Mouse (Mus musculus) forebrain, postnatal 0 days (tissue): ENCODE measurements at regions not wholly inside any gene's neighbourhood (a gene's known extent, or its start where the extent isn't known, plus 50 kb on each side); places are given as distances from the start of the nearest gene placed in this dataset.
A peak's percentile ranks its signal among the peaks of the same experiment; 100 is the strongest.

Source experiments
- ATAC-seq: fragments of 200-750 bp; cut with Nextera tagmentation; 2 replicates; pipeline ENCODE4 v1.8.0; 2017; ENCODE audit warnings: mild to moderate bottlenecking, moderate library complexity
- DNase-seq: peaks from one replicate; pipeline ENCODE4 v3.0.0-alpha.2; 2015
- H3K27ac ChIP-seq: fragments of 300-500 bp; sonication (generic); 2 replicates; pipeline ENCODE4 v1.5.1; 2014; ENCODE audit warnings: low read depth, mild to moderate bottlenecking, antibody characterized with exemption, low read length, moderate library complexity, mixed read lengths
- H3K27me3 ChIP-seq: fragments of 300-500 bp; sonication (generic); 2 replicates; pipeline ENCODE4 v1.6.1; 2014; ENCODE audit warnings: mild to moderate bottlenecking, low read length, mixed read lengths; ENCODE audit not compliant: insufficient read depth
- H3K36me3 ChIP-seq: fragments of 300-500 bp; sonication (generic); 2 replicates; pipeline ENCODE4 v1.6.1; 2014; ENCODE audit warnings: mild to moderate bottlenecking, moderate library complexity; ENCODE audit not compliant: insufficient read depth
- H3K4me1 ChIP-seq: fragments of 300-500 bp; sonication (generic); 2 replicates; pipeline ENCODE4 v1.6.1; 2014; ENCODE audit warnings: antibody characterized with exemption; ENCODE audit not compliant: insufficient read depth
- H3K4me2 ChIP-seq: fragments of 300-500 bp; sonication (generic); 2 replicates; pipeline ENCODE4 v1.6.1; 2014; ENCODE audit warnings: low read depth, mild to moderate bottlenecking, moderate library complexity
- H3K4me3 ChIP-seq: fragments of 300-500 bp; sonication (generic); 2 replicates; pipeline ENCODE4 v1.5.1; 2014; ENCODE audit warnings: low read depth, low read length, mixed read lengths
- H3K9ac ChIP-seq: fragments of 300-500 bp; sonication (generic); 2 replicates; pipeline ENCODE4 v1.6.1; 2014; ENCODE audit warnings: mild to moderate bottlenecking
- H3K9me3 ChIP-seq: fragments of 300-500 bp; sonication (generic); 2 replicates; pipeline ENCODE4 v1.6.1; 2016; ENCODE audit warnings: low read length
- CTCF ChIP-seq: sonication (generic); IDR thresholded peaks from 2 replicates; pipeline ENCODE4 v1.5.1; 2016; ENCODE audit warnings: antibody characterized with exemption, control low read depth, low read depth
- WGBS: fragments of 180-500 bp; shearing (Covaris S2); extraction: QIAGEN DNeasy Blood & Tissue Kit; methylation state at CpG from one replicate; pipeline ENCODE4 v1.1.7; 2014; 5-methylcytosine and 5-hydroxymethylcytosine counted together

DNA sequence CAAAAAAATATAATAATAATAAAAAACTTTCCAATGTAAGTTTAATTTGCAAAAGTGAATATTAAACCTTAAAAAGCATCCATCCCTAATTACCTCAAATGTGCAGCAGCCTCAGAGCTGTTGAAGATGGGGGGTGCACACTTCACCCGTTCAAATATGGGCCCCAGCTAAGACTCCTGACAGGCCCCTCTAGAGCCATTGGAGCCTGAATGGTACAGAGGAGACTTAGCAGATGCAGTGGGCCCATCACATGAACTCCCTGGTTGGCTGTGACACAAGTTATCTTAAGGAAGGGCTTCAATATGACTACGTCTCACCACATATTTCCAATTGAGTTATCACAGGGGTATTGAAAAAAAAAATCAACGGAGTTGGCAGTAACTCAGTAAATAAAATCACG is 422.9 kb downstream of the Tshz3 start:
- ATAC-seq, result no peak
- H3K4me3 ChIP-seq, result no peak overlapping the region
- H3K4me2 ChIP-seq, result no peak overlapping the region
- H3K4me1 ChIP-seq, result no peaks in the 10 kb centered on the region
- WGBS, result 83% methylated on average over 4 of the region's 4 CpGs
- H3K27me3 ChIP-seq, result no peaks in the 10 kb centered on the region
- H3K9me3 ChIP-seq, result no peaks in the 10 kb centered on the region
- TF ChIP-seq CTCF, result no peak
- H3K9ac ChIP-seq, result no peak overlapping the region
- no peak for DNase-seq
- H3K27ac ChIP-seq, result no peak overlapping the region
- no peaks in the 10 kb centered on the region for H3K36me3 ChIP-seq

DNA sequence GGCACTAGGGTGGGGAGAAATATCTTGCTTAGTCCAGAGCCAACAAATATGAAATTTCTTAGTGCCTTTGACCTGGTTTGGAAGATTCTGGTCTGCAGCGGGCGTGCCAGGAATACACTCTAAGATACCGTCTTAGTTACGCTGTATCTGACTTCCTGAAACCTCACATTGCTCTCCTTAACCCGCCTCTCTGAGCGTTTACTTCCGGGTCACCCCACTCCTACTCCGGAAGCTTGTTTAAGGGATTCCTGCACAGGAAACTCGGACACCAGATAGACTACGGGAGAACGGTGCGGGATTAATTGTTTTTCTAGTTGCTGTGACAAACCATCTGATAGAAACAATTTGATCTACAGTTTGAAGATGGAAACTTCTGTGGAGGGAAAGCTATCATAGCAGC is 442.3 kb downstream of the Tshz3 start:
- TF ChIP-seq CTCF, result no peak
- Histone ChIP-seq H3K9me3 (no peaks in the 10 kb centered on the region), H3K9ac (no peak overlapping the region), H3K36me3 (no peaks in the 10 kb centered on the region), H3K4me1 (no peaks in the 10 kb centered on the region), H3K27me3 (no peaks in the 10 kb centered on the region), H3K4me2 (no peak overlapping the region), H3K4me3 (no peak overlapping the region), H3K27ac (no peak overlapping the region)
- 90% methylated on average over 12 of the region's 12 CpGs for WGBS
- ATAC-seq, result no peak
- DNase-seq, result no peak

DNA sequence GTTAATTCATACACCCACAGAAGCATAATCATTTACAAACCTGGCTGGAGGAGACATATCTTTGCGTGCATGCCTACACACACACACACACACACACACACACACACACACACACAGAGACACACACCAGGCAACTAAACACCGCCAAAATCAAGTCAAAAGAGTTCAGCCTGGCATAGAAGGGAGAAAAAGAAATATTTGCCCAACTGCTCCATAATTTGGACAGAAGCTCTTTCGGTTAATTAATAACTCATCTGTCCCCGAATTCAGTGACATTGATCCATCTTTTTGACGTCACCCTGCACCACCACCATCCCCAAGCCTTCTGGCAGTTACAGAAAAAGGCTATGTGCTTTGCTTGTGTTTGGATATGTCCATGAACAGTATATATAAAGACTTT is 444.9 kb downstream of the Tshz3 start:
- no peak overlapping the region for H3K27ac ChIP-seq
- WGBS, result 76% methylated on average over 5 of the region's 5 CpGs

DNA sequence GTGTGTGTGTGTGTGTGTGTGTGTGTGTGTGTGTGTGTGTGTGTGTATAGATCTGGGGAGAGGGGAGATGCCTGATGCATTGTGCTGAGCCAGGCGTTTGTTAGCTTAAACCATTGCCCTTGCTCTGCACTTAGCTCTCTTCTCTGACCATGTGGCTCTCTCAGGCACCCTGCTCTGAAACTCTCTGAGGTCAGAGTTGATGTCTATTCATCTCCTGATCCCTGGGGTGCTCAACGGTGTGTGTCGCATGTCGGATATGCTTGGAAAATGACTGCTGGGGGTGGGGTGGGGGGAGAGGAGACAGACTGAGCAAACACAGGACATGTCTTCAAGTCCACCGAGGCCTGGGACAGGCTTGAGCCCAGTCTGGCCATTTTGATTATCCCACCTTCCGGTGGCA is 446.4 kb downstream of the Tshz3 start:
- no peak overlapping the region for H3K4me3 ChIP-seq
- DNase-seq, result no peak
- H3K27ac ChIP-seq, result no peak overlapping the region
- no peak overlapping the region for H3K9ac ChIP-seq
- H3K9me3 ChIP-seq, result no peaks in the 10 kb centered on the region
- H3K27me3 ChIP-seq, result no peaks in the 10 kb centered on the region
- WGBS, result 61% methylated on average over 6 of the region's 6 CpGs
- no peak for ATAC-seq
- no peak overlapping the region for H3K4me2 ChIP-seq
- no peaks in the 10 kb centered on the region; the same call in 1 of the 2 replicates for H3K4me1 ChIP-seq
- H3K36me3 ChIP-seq, result no peaks in the 10 kb centered on the region
- TF ChIP-seq CTCF, result no peak

More for the DNA sequence above, 444.9 kb downstream of the Tshz3 start:
- TF ChIP-seq CTCF, result no peak
- Histone ChIP-seq H3K36me3 (no peaks in the 10 kb centered on the region), H3K27me3 (no peaks in the 10 kb centered on the region), H3K9me3 (no peaks in the 10 kb centered on the region), H3K9ac (no peak overlapping the region), H3K4me1 (no peaks in the 10 kb centered on the region), H3K4me2 (no peak overlapping the region), H3K4me3 (no peak overlapping the region)
- no peak for ATAC-seq
- DNase-seq, result no peak

DNA sequence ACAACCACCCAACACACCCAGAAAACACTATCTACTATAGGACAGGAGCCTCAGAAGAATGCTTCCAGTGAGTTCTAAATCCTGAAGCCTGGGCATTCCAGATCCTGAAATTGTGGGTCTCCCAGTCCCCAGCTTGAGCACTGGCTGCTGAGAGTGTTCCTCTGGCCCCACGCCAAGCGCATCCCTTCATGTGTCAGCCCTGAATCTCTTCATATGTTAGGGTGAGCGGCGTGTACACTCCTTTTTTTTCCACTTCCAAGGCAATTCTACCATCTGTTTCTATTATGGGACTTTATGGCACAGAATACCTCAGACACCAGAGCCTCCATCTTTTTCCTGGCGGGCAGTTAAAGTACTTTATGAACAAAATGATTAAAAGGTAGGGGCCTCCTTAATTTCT is 451.8 kb downstream of the Tshz3 start:
- ATAC-seq, result peak; percentile 88
- Histone ChIP-seq H3K9me3 (no peaks in the 10 kb centered on the region), H3K4me1 (peaks cover 3% of the 10 kb centered on the region; the same call in 1 of the 2 replicates), H3K27me3 (no peaks in the 10 kb centered on the region), H3K9ac (no peak overlapping the region), H3K4me3 (no peak overlapping the region), H3K27ac (peak overlapping the region; percentile 21; the same call in 1 of the 2 replicates), H3K36me3 (no peaks in the 10 kb centered on the region), H3K4me2 (no peak overlapping the region)
- peak; percentile 78 for DNase-seq
- TF ChIP-seq CTCF, result no peak
- WGBS, result 48% methylated on average over 5 of the region's 5 CpGs

DNA sequence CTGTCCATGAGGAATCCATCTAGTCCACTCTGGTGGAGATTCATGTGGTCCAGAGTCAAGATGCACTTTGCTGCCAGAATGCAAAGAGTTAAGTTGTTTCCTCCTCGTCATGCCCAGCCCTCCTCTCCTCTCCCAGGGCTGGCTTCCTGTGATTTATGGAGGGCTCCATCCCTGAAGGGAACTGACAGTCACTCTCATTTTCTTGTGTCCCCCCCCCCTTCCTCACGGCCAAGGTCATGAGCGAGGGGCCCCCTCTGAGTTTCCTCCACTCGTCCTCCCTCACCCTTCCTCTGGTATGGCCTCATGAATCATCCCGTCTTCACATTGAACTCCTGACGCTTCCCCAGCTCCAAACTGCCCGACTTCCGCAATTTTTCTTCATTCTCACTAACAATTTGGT is 461.9 kb downstream of the Tshz3 start:
- Histone ChIP-seq H3K27ac (no peak overlapping the region), H3K4me2 (no peak overlapping the region), H3K36me3 (no peaks in the 10 kb centered on the region), H3K4me1 (no peaks in the 10 kb centered on the region), H3K27me3 (no peaks in the 10 kb centered on the region), H3K4me3 (no peak overlapping the region), H3K9me3 (no peaks in the 10 kb centered on the region), H3K9ac (no peak overlapping the region)
- WGBS, result 76% methylated on average over 8 of the region's 8 CpGs
- no peak for TF ChIP-seq CTCF
- DNase-seq (no peak), ATAC-seq (no peak)

DNA sequence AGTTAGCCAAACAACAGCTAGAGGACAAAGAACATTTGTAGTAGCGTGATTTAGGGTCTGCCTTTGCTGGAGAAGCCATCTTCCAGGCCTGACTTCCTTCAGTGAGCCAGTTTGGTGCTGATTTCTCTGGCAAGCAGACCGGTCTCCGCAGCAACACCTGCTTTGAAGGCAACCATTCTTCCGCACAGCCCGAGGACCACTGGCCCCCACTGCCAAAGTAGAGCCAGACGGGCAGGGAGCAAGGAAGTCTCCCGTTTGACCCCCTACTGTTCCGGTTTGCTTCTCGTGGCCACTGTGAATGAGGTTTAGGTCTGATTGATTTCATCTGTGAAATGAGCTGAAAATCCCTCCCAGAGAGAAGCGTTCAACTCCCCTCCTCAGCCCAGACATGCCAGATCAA is 471.0 kb downstream of the Tshz3 start:
- no peaks in the 10 kb centered on the region for H3K4me1 ChIP-seq
- H3K9me3 ChIP-seq, result no peaks in the 10 kb centered on the region
- H3K4me3 ChIP-seq, result no peak overlapping the region
- no peak overlapping the region for H3K9ac ChIP-seq
- no peak for TF ChIP-seq CTCF
- H3K4me2 ChIP-seq, result no peak overlapping the region
- H3K27me3 ChIP-seq, result no peaks in the 10 kb centered on the region
- no peak overlapping the region for H3K27ac ChIP-seq
- 61% methylated on average over 10 of the region's 10 CpGs for WGBS
- ATAC-seq, result no peak
- no peak for DNase-seq
- H3K36me3 ChIP-seq, result no peaks in the 10 kb centered on the region

DNA sequence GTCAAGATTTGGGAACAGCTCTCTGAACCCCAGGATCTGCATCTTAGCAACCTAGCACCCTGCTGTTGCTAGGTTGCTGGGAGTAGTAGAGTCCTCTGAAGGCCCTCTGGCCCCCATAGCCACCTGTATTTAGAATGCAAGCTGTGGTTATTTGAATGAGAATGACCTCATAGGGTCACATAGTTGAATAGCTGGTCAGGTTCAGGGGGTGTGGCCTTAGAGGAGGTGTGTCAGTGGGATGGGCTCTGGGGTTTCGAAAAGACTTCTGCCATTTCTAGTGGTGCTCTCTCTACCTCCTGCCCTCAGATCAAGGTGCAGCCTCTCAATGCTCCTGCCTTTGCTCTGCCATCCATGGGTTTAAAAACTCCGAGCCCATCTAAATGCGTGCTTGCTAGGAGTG is 477.8 kb downstream of the Tshz3 start:
- no peak for TF ChIP-seq CTCF
- Histone ChIP-seq H3K4me3 (no peak overlapping the region), H3K27ac (no peak overlapping the region), H3K4me1 (peaks cover 9% of the 10 kb centered on the region; the same call in 1 of the 2 replicates), H3K36me3 (no peaks in the 10 kb centered on the region), H3K9me3 (no peaks in the 10 kb centered on the region), H3K27me3 (no peaks in the 10 kb centered on the region), H3K4me2 (no peak overlapping the region), H3K9ac (no peak overlapping the region)
- DNase-seq (no peak), ATAC-seq (no peak)
- 92% methylated on average over 3 of the region's 3 CpGs for WGBS
